Mouse (Mus musculus): Measurements from ENCODE around the gene Eif4e2. TPM values are rescaled to one million over a fixed set of nuclear protein-coding genes. Genes with fewer than 3 reads are reported as not detected.

The Eif4e2 gene
- total and polyA plus RNA-seq, 3 experiments: 175 to 264 (median 228) TPM

DNA sequence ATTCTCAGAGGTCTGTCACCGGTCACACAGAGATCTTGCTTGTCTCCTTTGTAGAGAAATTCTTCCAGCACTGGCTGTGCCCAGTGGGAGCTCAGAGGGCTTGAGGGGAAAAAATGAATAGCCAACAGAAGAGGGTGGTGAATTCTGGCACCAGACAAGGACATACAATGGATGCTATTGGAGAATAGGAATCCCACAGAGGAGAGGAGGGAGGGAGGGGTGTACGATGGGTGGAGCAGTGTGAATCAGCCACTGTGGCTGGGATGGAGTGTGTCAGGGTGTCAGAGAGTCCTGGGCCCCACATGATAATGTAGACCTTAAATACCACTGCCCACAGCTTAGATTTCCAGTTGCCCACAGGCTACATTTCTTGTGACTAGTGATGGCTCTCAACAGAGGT, 73.4 kb downstream of the Eif4e2 start:
- peaks cover 0 to under 1% of the 10 kb centered on the region in 2 experiments; a peak in 2 of 4 replicates for H3K4me1 ChIP-seq (ENCODE audit: control insufficient read depth in 1 of 2, insufficient read depth in 2 of 2)
- in situ Hi-C loops (cut with MboI; ENCODE audit: low pct_ligation_motif_present, low pct_unique_long_range_greater_than_20kb, low sequenced_read_pairs) (no loop called here), dilution Hi-C loops (cut with MboI; ENCODE audit: extremely low pct_ligation_motif_present, extremely low pct_unique_long_range_greater_than_20kb, low sequenced_read_pairs) (no loop called here)
- DNase-seq (ENCODE audit: extremely low read depth): no peak
- no peaks in the 10 kb centered on the region for H3K27me3 ChIP-seq (replicated peaks)
- TF ChIP-seq ELF1 (IDR thresholded peaks at IDR 0.05; ENCODE audit: low read depth, low read length) (no peak), BHLHE40 (IDR thresholded peaks at IDR 0.05; ENCODE audit: low read depth, low read length) (no peak), UBTF (IDR thresholded peaks at IDR 0.05; ENCODE audit: low read depth, low read length) (no peak), TCF12 (IDR thresholded peaks at IDR 0.05; ENCODE audit: low read depth, low read length) (no peak), MYC (IDR thresholded peaks at IDR 0.05; ENCODE audit: low read depth, low read length) (no peak), JUND (conservative IDR thresholded peaks at IDR 0.05; ENCODE audit: low read depth, low read length) (no peak), GABPA (IDR thresholded peaks at IDR 0.05; ENCODE audit: insufficient replicate concordance, low read depth, low read length) (no peak), NELFE (IDR thresholded peaks at IDR 0.05; ENCODE audit: low read depth, low read length) (no peak), RCOR1 (conservative IDR thresholded peaks at IDR 0.05; ENCODE audit: low read depth, low read length) (no peak), POLR2A (IDR thresholded peaks at IDR 0.05; ENCODE audit: low read depth, low read length) (no peak), MAFK (IDR thresholded peaks at IDR 0.05; ENCODE audit: insufficient replicate concordance, low read length) (no peak), ETS1 (conservative IDR thresholded peaks at IDR 0.05; ENCODE audit: low read depth, low read length) (no peak), ZC3H11A (IDR thresholded peaks at IDR 0.05; ENCODE audit: low read depth, low read length) (no peak), ZKSCAN1 (IDR thresholded peaks at IDR 0.05; ENCODE audit: borderline replicate concordance, low read depth, low read length) (no peak), MEF2A (IDR thresholded peaks at IDR 0.05; ENCODE audit: borderline replicate concordance, low read depth, low read length) (no peak), SIN3A (IDR thresholded peaks at IDR 0.05; ENCODE audit: low read length) (no peak), CTCF (conservative IDR thresholded peaks at IDR 0.05 in 1 of 2, IDR thresholded peaks at IDR 0.05 in 1 of 2; ENCODE audit: low read depth in 2 of 2, low read length in 2 of 2) (no peak)
- H3K36me3 ChIP-seq (replicated peaks in 1 of 2; ENCODE audit: control insufficient read depth in 1 of 2, insufficient read depth in 1 of 2, low read length in 1 of 2): no peaks in the 10 kb centered on the region
- peaks cover 4% of the 10 kb centered on the region for H3K9me3 ChIP-seq (replicated peaks; ENCODE audit: low read length)
- no peak overlapping the region for H3K9ac ChIP-seq (ENCODE audit: insufficient read depth, low read depth)
- H3K4me2 ChIP-seq (ENCODE audit: insufficient read depth, low read depth, poor library complexity, severe bottlenecking): no peak overlapping the region
- H3K4me3 ChIP-seq (replicated peaks in 1 of 3; ENCODE audit: low read depth in 2 of 3, low read length in 2 of 3, poor library complexity in 1 of 3): no peak overlapping the region
- no peaks in the 10 kb centered on the region for H3K79me2 ChIP-seq (replicated peaks; ENCODE audit: control insufficient read depth, extremely low read depth, insufficient read depth, poor library complexity, severe bottlenecking)
- H3K27ac ChIP-seq (ENCODE audit: insufficient read depth, low read depth): no peak overlapping the region

Other genes with a start within 250 kb of the Eif4e2 start
- not detected in 2 replicates for gene Alppl2, start 124.0 kb upstream of the Eif4e2 start, total RNA-seq (2012; rRNA removed)
- not detected in 2 replicates for gene Alppl2, start 124.0 kb upstream of the Eif4e2 start, total RNA-seq (2014; rRNA removed)
- not detected in 2 replicates for gene Alppl2, start 124.0 kb upstream of the Eif4e2 start, polyA plus RNA-seq (2012; ENCODE audit: insufficient read length, low read depth)
- not detected in 2 replicates for gene Alpi, start 112.3 kb upstream of the Eif4e2 start, total RNA-seq (2012; rRNA removed)
- gene Alpi, start 112.3 kb upstream of the Eif4e2 start, total RNA-seq (2014; rRNA removed): not detected in 2 replicates
- gene Alpi, start 112.3 kb upstream of the Eif4e2 start, polyA plus RNA-seq (2012; ENCODE audit: insufficient read length, low read depth): not detected in 2 replicates
- gene Akp3, start 88.9 kb upstream of the Eif4e2 start, total RNA-seq (2012; rRNA removed): not detected in 2 replicates
- not detected in 2 replicates for gene Akp3, start 88.9 kb upstream of the Eif4e2 start, total RNA-seq (2014; rRNA removed)
- not detected in 2 replicates for gene Akp3, start 88.9 kb upstream of the Eif4e2 start, polyA plus RNA-seq (2012; ENCODE audit: insufficient read length, low read depth)
- gene Ecel1, start 57.4 kb upstream of the Eif4e2 start, total RNA-seq (2012; rRNA removed): not detected in 2 replicates
- gene Ecel1, start 57.4 kb upstream of the Eif4e2 start, total RNA-seq (2014; rRNA removed): not detected in 2 replicates
- not detected in 2 replicates for gene Ecel1, start 57.4 kb upstream of the Eif4e2 start, polyA plus RNA-seq (2012; ENCODE audit: insufficient read length, low read depth)
- gene Prss56, start 30.6 kb upstream of the Eif4e2 start, total RNA-seq (2012; rRNA removed): not detected in 2 replicates
- gene Prss56, start 30.6 kb upstream of the Eif4e2 start, total RNA-seq (2014; rRNA removed): not detected in 2 replicates
- not detected in 2 replicates for gene Prss56, start 30.6 kb upstream of the Eif4e2 start, polyA plus RNA-seq (2012; ENCODE audit: insufficient read length, low read depth)
- not detected in 2 replicates for gene Chrnd, start 23.3 kb upstream of the Eif4e2 start, total RNA-seq (2012; rRNA removed)
- gene Chrnd, start 23.3 kb upstream of the Eif4e2 start, total RNA-seq (2014; rRNA removed): not detected in 2 replicates
- 0.13 TPM in 1 of 2 replicates, not detected in the other for gene Chrnd, start 23.3 kb upstream of the Eif4e2 start, polyA plus RNA-seq (2012; ENCODE audit: insufficient read length, low read depth)
- gene Chrng, start 9.3 kb upstream of the Eif4e2 start, total RNA-seq (2012; rRNA removed): 0.04 TPM in 2 replicates
- gene Chrng, start 9.3 kb upstream of the Eif4e2 start, total RNA-seq (2014; rRNA removed): not detected in 2 replicates
- not detected in 2 replicates for gene Chrng, start 9.3 kb upstream of the Eif4e2 start, polyA plus RNA-seq (2012; ENCODE audit: insufficient read length, low read depth)
- 0.25 and 1.2 TPM in 2 replicates for gene Efhd1, start 50.4 kb downstream of the Eif4e2 start, total RNA-seq (2012; rRNA removed)
- 0.12 and 0.22 TPM in 2 replicates for gene Efhd1, start 50.4 kb downstream of the Eif4e2 start, total RNA-seq (2014; rRNA removed)
- 0.13 TPM in 1 of 2 replicates, not detected in the other for gene Efhd1, start 50.4 kb downstream of the Eif4e2 start, polyA plus RNA-seq (2012; ENCODE audit: insufficient read length, low read depth)
- 74.7 and 93.5 TPM in 2 replicates for gene Gigyf2, start 113.1 kb downstream of the Eif4e2 start, total RNA-seq (2012; rRNA removed)
- 84.5 and 87.3 TPM in 2 replicates for gene Gigyf2, start 113.1 kb downstream of the Eif4e2 start, total RNA-seq (2014; rRNA removed)
- gene Gigyf2, start 113.1 kb downstream of the Eif4e2 start, polyA plus RNA-seq (2012; ENCODE audit: insufficient read length, low read depth): 156 and 173 TPM in 2 replicates
- 0.17 and 0.30 TPM in 2 replicates for gene Kcnj13, start 180.8 kb downstream of the Eif4e2 start, total RNA-seq (2012; rRNA removed)
- gene Kcnj13, start 180.8 kb downstream of the Eif4e2 start, total RNA-seq (2014; rRNA removed): not detected in 2 replicates
- not detected in 2 replicates for gene Kcnj13, start 180.8 kb downstream of the Eif4e2 start, polyA plus RNA-seq (2012; ENCODE audit: insufficient read length, low read depth)

Measured in CH12.LX (cell line).